Mouse (Mus musculus) liver, postnatal 0 days (tissue): ENCODE data around the gene Sall1.

Experiments
- CTCF ChIP-seq: sonication (generic); IDR thresholded peaks from 2 replicates; pipeline ENCODE4 v1.5.1; 2016; ENCODE audit warnings: antibody characterized with exemption, low read depth
- EP300 ChIP-seq: IDR thresholded peaks from 2 replicates; pipeline ENCODE4 v1.6.1; 2016; ENCODE audit warnings: antibody characterized with exemption, low read depth, mild to moderate bottlenecking

DNA sequence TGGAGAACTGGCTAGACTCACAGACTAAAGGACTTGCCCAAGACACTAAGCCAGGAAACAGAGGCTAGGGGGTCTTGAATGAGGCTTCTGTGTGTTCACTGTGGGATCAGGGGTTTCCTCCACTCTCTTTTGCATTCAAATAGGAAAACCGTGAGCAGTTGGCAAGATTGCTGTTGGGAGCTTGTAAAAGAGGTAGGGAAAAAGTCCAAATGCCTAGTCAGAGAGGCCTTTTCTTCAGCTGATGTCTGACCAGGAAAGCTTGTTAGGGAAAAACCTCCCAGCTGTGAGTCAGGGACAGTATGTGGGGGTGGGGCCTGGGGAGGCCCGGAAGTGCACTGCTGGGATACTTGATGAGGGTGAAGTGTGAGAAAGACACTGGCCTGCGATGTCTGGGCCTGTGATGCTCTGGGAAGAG lies 29.0 kb upstream of the Sall1 start:
- TF ChIP-seq EP300 (no peak), CTCF (no peak)
